Comparison of ENCODE assay signal across 9 mouse cellular contexts in the genomic region with DNA sequence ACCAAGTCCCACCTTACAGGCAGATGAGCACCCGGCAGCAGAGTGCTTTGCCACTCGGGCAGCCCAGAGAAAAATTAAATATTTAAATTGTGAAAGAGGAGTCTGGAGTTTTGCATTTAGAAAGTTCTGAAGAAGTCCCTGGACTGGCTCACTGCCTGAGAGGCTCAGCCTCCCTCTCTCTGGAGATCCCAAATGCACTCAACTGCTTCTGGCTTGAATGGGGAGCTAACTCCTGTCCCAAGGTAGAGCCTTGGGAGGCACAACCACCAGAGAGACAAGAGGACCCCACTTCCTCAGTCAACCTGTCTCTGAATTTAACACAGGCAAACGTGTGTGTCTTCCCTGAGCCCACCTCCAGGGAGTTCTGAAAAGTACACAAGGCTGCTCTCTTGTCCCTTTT. TPM values are rescaled to one million over a fixed set of nuclear protein-coding genes. Genes with fewer than 3 reads are reported as not detected.
DNase-seq lines count a peak whose midpoint lies in the region; ATAC-seq and TF ChIP-seq lines count a peak whose summit lies in the region.
"Had no signal": no experiment of that assay in that cellular context is flagged by ENCODE, and none has a peak within 500 bp of the region (broad histone marks: within the 10 kb centered on the region; RNA-seq: fewer than 3 reads in every experiment).

No protein-coding gene starts in this region.

- 5% methylated on average over 3 of the region's 3 CpGs for WGBS in kidney, embryonic 14.5 days
- WGBS in hindbrain, postnatal 0 days = 7% methylated on average over 3 of the region's 3 CpGs

- no peaks in the 10 kb centered on the region for H3K4me1 ChIP-seq in kidney, embryonic 14.5 days (ENCODE audit: control insufficient read depth, insufficient read depth, low read length)
- H3K4me1 ChIP-seq in embryonic fibroblast, embryonic 13.5 days (ENCODE audit: control insufficient read depth, insufficient read depth, low read length) = no peaks in the 10 kb centered on the region
- 0 out of 2 replicates have a peak, but pooled peaks cover 3% of the 10 kb centered on the region for H3K4me1 ChIP-seq in hindbrain, postnatal 0 days (ENCODE audit: insufficient read depth, low read length)

- no peaks in the 10 kb centered on the region for H3K27me3 ChIP-seq in kidney, embryonic 14.5 days (ENCODE audit: control insufficient read depth, insufficient read depth, low read length)
- no peaks in the 10 kb centered on the region for H3K27me3 ChIP-seq in hindbrain, postnatal 0 days (ENCODE audit: insufficient read depth, low read length)

- peak overlapping the region; percentile 51 for H3K4me3 ChIP-seq in kidney, embryonic 14.5 days (ENCODE audit: low read length)
- H3K4me3 ChIP-seq in embryonic fibroblast, embryonic 13.5 days (ENCODE audit: insufficient read depth, low read length) = peak overlapping the region; percentile 21
- H3K4me3 ChIP-seq in hindbrain, postnatal 0 days (ENCODE audit: low read length) = peak overlapping the region; percentile 46

- peak overlapping the region; percentile 31; the same call in 1 of the 2 replicates for H3K27ac ChIP-seq in kidney, embryonic 14.5 days (ENCODE audit: low read depth, low read length)
- no peak overlapping the region for H3K27ac ChIP-seq in embryonic fibroblast, embryonic 13.5 days (ENCODE audit: insufficient read depth, low read length)
- H3K27ac ChIP-seq in hindbrain, postnatal 0 days = 0 out of 2 replicates have a peak overlapping the region, but pooled peaks have one; percentile 0

- no peaks in the 10 kb centered on the region for H3K9me3 ChIP-seq in kidney, embryonic 14.5 days (ENCODE audit: control insufficient read depth, low read length)
- H3K9me3 ChIP-seq in hindbrain, postnatal 0 days (ENCODE audit: low read length) = no peaks in the 10 kb centered on the region

- no peaks in the 10 kb centered on the region for H3K36me3 ChIP-seq in kidney, embryonic 14.5 days (ENCODE audit: control insufficient read depth, insufficient read depth, low read length)
- no peaks in the 10 kb centered on the region for H3K36me3 ChIP-seq in hindbrain, postnatal 0 days (ENCODE audit: insufficient read depth, low read length)

- TF ChIP-seq CTCF in embryonic fibroblast, embryonic 13.5 days (IDR thresholded peaks at IDR 0.05; ENCODE audit: borderline replicate concordance, insufficient read depth, low read length) = no peak
- no peak for TF ChIP-seq CTCF in hindbrain, postnatal 0 days (IDR thresholded peaks at IDR 0.05; ENCODE audit: low read depth)

- TF ChIP-seq POLR2A in embryonic fibroblast, embryonic 13.5 days (IDR thresholded peaks at IDR 0.05; ENCODE audit: low read depth, low read length) = no peak

- DNase-seq in kidney, postnatal 14 days = no peak
- no peak for DNase-seq in hindbrain, postnatal 0 days (ENCODE audit: low spot score)
- DNase-seq in neural tube, embryonic 10.5 days (ENCODE audit: extremely low spot score, low spot score) = peak; percentile 22
- no peak for DNase-seq in layer of hippocampus, adult 18-20 months (ENCODE audit: low spot score in 2 of 2)
- DNase-seq in thymus, postnatal 4 days = no peak
- no peak for DNase-seq in MN1 (ENCODE audit: low spot score)

- peak overlapping the region; percentile 68 for H3K9ac ChIP-seq in kidney, embryonic 14.5 days (ENCODE audit: low read depth, low read length)
- peak overlapping the region; percentile 33; the same call in 1 of the 2 replicates for H3K9ac ChIP-seq in hindbrain, postnatal 0 days (replicated peaks; ENCODE audit: low read length)

- peak overlapping the region; percentile 41 for H3K4me2 ChIP-seq in kidney, embryonic 14.5 days (replicated peaks; ENCODE audit: low read depth, low read length)
- peak overlapping the region; percentile 66 for H3K4me2 ChIP-seq in hindbrain, postnatal 0 days (ENCODE audit: low read depth, low read length)

- ATAC-seq in kidney, embryonic 14.5 days (ENCODE audit: low FRiP score, low TSS enrichment) = no peak
- no peak for ATAC-seq in hindbrain, postnatal 0 days

RNA-seq across cellular contexts. Expression of a gene that starts 1.0 kb away (rescaled TPM):
- polyA plus RNA-seq in kidney, embryonic 14.5 days (2014; fragmentation: Nextera tagmentation; extraction: Ambion mirVana) = 70.5 and 89.3 TPM in 2 replicates
- polyA plus RNA-seq in embryonic fibroblast, embryonic 13.5 days (2011; ENCODE audit: insufficient read length, low read depth, missing spikeins) = 18.4 and 43.4 TPM in 2 replicates
- 22.4 and 28.1 TPM in 2 replicates for total RNA-seq in hindbrain, postnatal 0 days (2014; rRNA removed)
- polyA plus RNA-seq in hindbrain, postnatal 0 days (2015; fragmentation: Nextera tagmentation; extraction: Ambion mirVana) = 27.3 and 35.1 TPM in 2 replicates
- total RNA-seq in layer of hippocampus, adult 18-20 months (2021) = 10 to 100 TPM; 43.5 TPM
- total RNA-seq: MEL had no signal
